Mouse (Mus musculus) common myeloid progenitor, adult 5-6 weeks (primary cell): ENCODE measurements at regions not wholly inside any gene's neighbourhood (a gene's known extent, or its start where the extent isn't known, plus 50 kb on each side); places are given as distances from the start of the nearest gene placed in this dataset.

Source experiments
- ATAC-seq: replicated peaks from 2 replicates; pipeline ENCODE4 v1.8.0; 2016; ENCODE audit warnings: low read depth, mild to moderate bottlenecking, moderate TSS enrichment, inconsistent platforms; ENCODE audit not compliant: poor library complexity, severe bottlenecking

GRCm38 (mm10) chr13:45211241-45211640 is 132.7 kb downstream of the Gm9817 start:
- no peak for ATAC-seq

GRCm38 (mm10) chr13:45213116-45213834 is 134.8 kb downstream of the Gm9817 start:
- no peak for ATAC-seq

- no peak for ATAC-seq
Measured at GRCm38 (mm10) chr13:45218251-45218650, 139.8 kb downstream of the Gm9817 start.

- ATAC-seq: no peak
Measured at GRCm38 (mm10) chr13:45219671-45220070, 141.2 kb downstream of the Gm9817 start.

DNA sequence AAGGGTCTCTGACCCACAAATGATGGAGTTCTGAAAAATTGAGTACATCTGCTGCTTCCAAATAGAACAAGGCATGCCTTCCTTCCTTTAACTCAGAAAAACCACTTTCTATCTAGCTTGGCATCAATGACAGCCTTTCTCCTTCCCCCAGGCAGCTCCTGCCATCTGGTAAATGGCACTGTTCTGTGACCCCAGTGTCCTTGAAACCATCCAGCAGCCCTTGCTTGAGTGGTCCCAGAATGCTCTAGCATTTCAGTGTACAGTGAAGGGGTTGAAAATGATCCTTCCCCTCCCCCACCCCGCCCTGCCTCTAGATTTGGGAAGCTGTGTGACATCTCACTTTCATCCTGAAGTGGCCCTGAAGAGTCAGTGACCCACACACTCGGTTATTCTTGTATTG is 152.3 kb downstream of the Gm9817 start:
- no peak for ATAC-seq

GRCm38 (mm10) chr13:45235236-45235635 is 154.3 kb upstream of the Mylip start:
- no peak for ATAC-seq

DNA sequence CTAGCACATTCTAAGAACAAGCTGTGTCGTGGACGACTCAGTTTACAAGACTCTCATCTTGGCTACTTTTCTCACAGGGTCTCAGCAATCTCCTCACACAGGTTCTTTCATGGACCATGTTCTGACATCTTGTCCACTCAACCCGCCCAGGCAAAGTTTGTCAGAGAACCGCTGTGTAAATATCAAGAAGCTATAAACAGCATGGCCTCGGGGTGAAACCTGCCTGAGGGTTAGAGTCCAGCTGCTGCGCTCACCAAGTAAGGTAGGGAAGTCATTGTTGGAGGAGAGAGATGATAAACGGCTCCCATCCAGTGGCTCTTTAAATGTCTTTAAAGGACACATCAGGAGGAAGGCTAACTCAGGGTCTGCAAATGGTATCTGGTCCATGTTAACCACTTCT is 151.3 kb upstream of the Mylip start:
- no peak for ATAC-seq

DNA sequence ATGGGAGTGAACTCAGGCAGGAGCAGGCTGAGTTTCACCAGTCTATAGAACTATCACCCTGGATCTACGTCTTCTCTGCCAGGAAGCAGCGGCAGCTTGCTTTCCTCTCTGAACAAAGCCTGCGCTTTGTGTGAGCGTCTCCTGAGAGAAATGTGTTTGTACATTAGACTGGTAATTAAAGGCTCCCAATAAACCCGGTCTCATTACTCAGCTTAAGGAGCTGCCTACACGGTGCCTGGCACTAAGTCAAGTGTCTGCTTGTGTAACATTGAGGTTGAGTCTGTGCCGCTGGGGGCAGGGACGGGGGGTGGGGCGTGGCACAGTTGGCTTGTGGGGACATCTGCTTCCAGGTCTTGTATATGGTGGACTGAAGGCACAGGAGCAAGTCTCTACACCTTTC is 150.4 kb upstream of the Mylip start:
- ATAC-seq: no peak

- ATAC-seq: no peak
Measured at GRCm38 (mm10) chr13:45240009-45240653, 149.4 kb upstream of the Mylip start.

- no peak for ATAC-seq
Measured at GRCm38 (mm10) chr13:45242261-45242660, 147.3 kb upstream of the Mylip start.

- ATAC-seq: no peak
Measured at GRCm38 (mm10) chr13:45242750-45243149, 146.8 kb upstream of the Mylip start.

DNA sequence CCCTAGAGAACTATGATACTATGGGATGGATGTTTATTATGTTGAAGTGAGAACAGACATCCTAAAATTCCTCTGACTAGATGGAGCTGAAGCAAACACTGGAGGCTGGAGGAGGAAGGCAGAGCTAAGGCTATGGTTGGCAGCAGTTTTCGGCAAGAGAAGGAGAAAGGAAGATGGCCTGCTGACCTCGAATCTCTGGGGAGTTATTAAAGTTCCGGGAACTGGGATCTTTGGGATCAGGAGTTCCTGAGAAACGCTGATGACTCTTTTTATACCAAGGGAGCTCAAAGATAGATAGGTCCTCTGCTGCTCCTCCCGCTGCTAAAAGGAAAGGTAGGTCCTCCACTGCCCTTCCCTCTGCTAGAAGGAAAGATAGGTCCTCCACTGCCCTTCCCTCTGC is 143.9 kb upstream of the Mylip start:
- no peak for ATAC-seq

GRCm38 (mm10) chr13:45246341-45246740 is 143.2 kb upstream of the Mylip start:
- no peak for ATAC-seq

- ATAC-seq: no peak
Measured at GRCm38 (mm10) chr13:45250028-45250427, 139.5 kb upstream of the Mylip start.

DNA sequence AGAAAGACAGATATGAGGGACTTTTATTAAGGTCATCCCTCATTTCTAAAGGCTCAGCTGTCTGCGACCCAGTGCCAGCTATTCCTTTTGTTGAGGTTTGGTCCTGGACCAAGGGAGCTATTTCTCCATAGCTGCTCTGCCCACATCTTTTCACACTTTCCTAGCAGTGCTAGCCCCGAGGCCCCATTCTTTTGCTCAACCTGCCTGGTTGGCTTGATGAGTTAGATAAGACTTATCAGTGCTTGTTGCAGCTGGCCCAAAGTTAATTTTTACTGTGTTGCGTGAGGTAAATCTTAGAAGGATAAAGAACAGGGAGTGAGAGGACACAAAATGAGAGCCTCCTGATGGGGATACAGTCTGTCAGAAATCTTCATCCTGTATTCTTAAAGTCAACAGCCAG is 138.5 kb upstream of the Mylip start:
- ATAC-seq: no peak

DNA sequence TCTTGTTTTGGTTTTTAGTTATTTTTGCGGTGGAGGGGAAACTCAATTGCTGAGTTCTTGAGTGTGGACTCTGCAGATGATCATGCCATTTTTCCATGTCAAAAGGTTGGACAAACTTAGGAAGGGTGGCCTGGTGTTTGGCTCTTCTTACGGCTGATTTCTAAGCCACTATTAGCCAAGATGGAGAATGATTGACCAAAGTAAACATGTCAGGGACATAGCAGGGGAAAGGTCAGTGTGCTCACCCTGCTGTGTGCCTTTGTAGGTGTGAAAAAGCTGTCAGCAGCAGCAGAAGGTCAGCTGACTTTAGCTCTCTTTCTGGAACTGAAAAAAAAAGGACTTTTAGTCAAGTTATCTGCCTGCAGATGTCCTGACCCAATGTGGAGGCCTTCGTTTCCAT is 137.4 kb upstream of the Mylip start:
- ATAC-seq: no peak

GRCm38 (mm10) chr13:45253221-45253620 is 136.3 kb upstream of the Mylip start:
- no peak for ATAC-seq

- ATAC-seq: no peak
Measured at GRCm38 (mm10) chr13:45255277-45255676, 134.3 kb upstream of the Mylip start.

- ATAC-seq: no peak
Measured at GRCm38 (mm10) chr13:45262011-45262410, 127.5 kb upstream of the Mylip start.

DNA sequence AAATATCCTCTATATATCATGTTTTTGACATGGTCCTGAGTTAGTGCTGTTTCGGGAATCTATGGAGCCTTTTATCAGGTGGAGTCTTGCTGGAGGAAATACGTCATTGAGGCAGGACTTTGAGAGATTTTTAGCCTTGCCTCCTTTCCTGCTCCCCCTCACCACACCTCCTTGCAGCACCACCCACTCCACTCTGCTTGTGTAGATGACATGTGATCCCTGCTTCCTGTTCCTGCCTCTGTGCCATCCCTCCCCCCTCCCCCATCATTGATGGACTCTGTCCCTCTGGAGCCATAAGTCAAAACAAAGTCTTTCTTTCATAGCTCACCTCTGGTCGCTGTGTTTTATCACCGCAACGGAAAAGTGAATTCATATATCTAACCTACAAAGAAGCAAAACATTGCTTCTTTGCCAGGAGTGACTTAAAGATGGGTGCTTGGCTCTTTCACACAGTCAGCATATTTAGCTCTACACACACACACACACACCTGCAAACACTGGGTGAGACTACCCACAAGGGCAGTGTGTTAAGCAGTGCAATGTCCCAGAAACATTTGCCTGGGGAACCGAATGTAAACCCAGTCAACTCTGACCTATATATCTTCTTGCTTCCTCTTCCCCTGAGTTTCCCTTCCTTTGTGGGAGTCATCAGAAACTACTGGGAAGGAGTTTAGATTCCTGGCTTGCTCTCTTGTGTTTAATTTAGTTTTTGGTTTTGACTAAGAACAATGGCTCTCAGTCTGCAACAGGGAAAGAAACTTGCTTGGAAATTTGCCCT is 123.1 kb upstream of the Mylip start:
- ATAC-seq: 0 out of 2 replicates have a peak, but pooled peaks have one; percentile 36

DNA sequence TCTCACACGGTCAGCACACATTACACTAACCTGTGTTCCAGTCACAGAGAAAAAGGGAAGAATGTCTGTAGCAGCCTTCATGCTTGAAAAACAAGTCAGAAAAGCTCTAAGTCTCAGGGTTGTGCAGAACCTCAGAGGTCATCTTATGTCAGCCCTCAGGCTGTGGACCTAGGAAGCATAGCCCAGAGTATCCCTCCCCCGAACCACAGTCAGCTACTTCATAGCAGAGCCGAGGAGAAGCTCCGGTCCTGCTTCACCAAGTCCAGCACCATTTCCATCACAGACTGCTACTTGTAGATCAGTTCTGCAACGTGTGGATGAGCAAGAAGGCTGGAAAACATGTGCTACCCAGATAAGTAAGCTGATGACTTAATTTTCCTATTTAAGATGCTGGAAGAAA is 122.1 kb upstream of the Mylip start:
- no peak for ATAC-seq
